Mouse (Mus musculus): Measurements from ENCODE around the gene Erh. TPM values are rescaled to one million over a fixed set of nuclear protein-coding genes. Genes with fewer than 3 reads are reported as not detected.

Erh gene
- total RNA-seq, 2 experiments from 2014 or later: 10.7 to 19.9 TPM

Other genes starting within 250 kb of the Erh start
- gene Dcaf5, start 207.7 kb downstream of the Erh start, total RNA-seq (2021): 10 to 100 TPM; 35.2 to 36.6 TPM
- 10 to 100 TPM; 33.5 to 34.2 TPM for gene Exd2, start 181.2 kb downstream of the Erh start, total RNA-seq (2021)
- gene Galnt16, start 126.1 kb downstream of the Erh start, total RNA-seq (2021): 1 to 10 TPM; 3.1 to 3.3 TPM
- 1 to 10 TPM; 7.0 to 7.8 TPM for gene Slc39a9, start 458 bp downstream of the Erh start, total RNA-seq (2021)
- gene Plekhd1, start 48.2 kb upstream of the Erh start, total RNA-seq (2021): not detected
- not detected for gene Ccdc177, start 116.3 kb upstream of the Erh start, total RNA-seq (2021)
- gene Susd6, start 146.2 kb upstream of the Erh start, total RNA-seq (2021): 10 to 100 TPM; 29.6 to 30.3 TPM

Data from gastrocnemius, postnatal 36 days (tissue).